Mouse (Mus musculus): ENCODE data around the gene Agtpbp1.

Agtpbp1 gene

DNA sequence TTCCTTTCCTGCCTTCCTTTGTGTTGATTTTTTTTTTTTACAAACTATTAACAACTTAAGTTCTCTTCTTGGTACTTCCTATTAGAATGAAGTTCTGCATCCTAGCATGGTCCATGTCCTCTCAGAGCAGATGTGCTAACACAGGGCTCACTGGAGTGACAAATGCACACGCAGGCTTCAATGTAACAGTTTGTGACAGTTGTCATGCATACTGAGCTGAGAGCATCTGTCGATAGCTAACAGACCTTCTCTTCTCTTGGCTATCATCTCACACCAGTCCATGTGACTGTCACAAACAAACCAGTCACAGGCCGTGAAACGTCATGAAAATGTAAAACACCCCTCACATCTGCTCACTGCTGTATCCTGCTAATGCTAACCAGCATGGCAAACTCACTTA lies 50.7 kb downstream of the Agtpbp1 start:
- no peak for DNase-seq (ENCODE audit: low read depth, low spot score)

DNA sequence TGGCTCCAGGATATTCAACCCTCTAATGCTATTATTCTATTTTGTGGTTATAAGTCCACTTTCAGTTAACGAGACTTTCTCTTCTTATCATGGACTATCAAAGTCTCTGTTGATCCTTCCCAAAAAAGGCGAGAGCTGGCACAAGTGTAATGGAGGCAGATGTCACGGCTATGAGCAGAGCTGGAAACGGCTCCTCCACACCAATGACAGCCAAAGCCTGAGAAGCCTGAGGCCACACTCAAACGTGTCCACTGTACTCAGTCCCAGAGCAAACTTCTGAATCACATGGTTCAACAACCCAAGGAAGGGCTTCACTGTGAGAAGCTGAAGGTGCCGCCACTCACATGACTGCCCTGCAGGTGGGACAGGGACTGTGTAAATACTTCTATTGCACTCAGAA lies 51.7 kb downstream of the Agtpbp1 start:
- no peak for DNase-seq (ENCODE audit: low read depth, low spot score)

DNA sequence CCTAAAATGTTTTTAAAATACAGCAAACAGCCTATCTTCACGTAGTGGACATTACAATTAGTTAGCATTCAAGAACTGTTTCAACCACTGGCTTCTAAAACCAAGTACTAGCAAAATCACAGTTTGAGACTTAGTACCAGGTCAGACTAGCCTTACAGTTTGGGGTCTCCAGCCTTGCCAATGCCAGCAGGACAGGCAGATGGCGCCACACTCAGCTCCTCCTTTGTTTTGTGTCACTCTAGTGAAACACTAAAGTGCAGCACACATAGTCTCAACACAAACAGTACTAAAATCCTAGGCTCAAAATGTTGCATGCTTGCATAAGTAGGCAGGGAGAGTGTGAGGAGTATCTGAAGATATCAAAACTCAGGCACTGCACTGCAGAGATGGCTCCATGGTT lies 53.8 kb downstream of the Agtpbp1 start:
- no peak for DNase-seq (ENCODE audit: low read depth, low spot score)

DNA sequence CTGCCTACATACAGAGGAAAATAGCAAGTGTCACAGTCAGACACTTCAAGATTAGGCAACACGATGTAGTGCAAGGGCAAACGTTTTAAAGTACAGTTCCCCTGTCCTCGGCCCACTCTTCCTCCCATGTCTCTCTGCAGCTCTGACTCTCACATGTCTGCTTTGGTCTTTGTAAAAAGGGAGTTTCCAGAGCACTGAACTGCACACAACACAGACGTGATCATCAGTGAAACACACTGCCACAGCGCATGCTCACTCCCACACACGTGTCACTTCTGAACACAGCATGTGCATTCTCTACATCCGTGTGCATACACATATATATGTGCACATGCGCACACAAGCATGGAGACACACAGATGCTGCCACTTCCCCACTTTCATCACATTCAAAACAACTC lies 54.5 kb downstream of the Agtpbp1 start:
- no peak for DNase-seq (ENCODE audit: low read depth, low spot score)

DNA sequence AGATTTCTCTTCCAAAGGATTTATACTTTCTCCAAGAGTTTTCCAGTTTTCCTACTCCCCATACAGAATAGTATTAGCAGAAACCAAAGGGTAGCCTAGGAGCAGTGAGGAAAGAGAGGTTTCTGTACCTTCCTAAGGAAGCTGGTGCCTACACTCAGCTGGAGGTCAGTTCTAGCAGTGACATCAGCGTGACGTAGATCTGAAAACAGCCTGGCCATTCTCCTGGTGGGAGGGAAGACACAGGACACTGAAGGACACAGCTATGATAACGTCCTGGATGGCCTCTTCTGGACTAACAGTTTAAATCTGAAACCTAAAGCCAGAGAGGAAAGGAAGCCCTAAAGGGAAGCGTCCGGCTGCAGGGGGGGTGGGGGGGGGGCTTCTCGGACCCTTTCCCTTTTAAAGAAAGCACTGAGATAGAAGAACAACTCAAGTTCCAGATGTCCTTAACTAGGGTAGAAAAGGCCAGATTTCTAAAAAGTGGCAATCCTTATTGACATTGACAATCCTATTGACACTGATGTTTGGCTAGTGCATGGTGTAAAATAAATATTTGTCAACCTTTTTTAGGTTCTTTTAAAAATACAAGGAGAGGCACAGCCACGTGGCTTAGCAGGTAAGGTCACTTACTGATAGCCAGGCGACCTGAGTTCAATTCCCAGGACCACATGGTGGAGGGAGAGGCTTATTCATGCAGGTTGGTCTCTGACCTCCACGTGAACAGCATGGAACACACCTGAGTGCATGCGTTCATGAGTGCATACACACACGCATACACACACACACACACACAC lies 63.6 kb downstream of the Agtpbp1 start:
- DNase-seq (ENCODE audit: low read depth, low spot score) = no peak

DNA sequence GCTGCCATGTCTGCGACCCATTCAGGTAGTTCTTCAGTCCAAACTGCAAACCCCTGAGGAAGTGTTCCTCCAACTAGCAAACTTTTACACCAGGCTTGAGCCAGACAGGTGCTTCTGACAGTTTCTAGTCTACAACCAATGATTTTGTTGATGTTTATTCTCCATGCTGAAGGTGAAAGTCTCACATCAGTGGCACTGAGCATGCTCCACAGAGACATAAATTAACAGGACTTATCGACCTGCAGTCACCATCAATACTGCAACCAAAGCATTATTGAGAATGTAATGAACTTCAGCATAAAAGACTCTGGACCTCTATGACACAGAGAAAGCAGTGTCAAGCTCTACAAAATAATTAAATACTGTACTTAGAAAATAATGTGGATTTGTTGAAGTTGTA lies 64.2 kb downstream of the Agtpbp1 start:
- no peak for DNase-seq (ENCODE audit: low read depth, low spot score)

DNA sequence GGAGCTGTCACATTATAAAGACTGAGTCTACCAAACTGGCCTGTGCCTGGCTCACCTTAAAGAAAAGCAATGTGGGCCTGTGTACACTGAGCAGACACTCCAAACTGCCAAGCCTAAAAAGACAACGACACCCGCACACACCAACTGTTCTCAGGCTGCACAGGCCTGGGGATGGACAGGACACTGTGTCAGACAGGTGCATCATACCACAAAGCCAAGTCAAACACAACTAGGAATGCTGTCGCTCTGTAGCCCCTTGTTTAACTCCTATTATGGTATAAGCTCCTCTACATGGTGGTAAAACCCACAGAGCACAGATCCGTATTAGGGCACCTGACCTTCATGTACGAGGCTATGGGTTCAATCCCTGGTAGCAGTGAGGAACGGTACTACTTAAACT lies 65.5 kb downstream of the Agtpbp1 start:
- no peak for DNase-seq (ENCODE audit: low read depth, low spot score)

DNA sequence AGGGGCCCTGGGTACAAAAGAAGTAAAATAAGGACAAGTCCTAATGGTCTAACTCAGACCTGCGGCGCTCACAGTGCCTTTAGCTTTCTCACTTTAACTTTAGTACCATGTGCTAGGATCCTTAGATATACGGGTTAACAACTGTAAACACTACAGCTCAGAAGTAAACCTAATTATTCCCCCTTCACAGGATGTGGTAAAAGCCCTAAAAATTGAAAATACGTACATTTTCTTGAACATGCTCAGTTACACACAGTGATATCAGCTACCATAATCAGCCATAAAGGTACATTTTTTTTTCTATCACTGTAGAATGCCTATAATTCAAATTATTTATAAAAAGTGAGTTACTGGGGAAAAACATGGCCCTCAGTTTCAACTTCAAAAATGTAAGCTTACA lies 67.0 kb downstream of the Agtpbp1 start:
- no peak for DNase-seq (ENCODE audit: low read depth, low spot score)

DNA sequence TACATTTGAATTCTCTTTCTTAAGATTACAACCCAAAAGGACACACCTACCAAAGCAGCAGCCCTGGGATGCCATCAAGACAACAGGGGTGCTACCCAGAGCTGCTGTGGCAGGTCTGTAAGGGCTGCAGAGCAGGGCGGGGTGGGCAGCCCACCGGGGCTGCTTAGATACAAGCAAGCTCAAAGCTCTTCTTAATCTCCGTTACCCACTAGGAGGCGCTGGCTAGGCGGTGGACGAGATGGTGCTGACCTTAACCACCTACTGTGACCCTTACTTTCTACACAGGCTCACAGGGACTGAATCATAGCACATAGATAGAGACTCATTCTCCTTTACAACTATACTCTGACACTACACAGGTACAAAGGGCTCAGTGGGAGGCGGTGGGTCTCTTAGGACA lies 70.0 kb downstream of the Agtpbp1 start:
- DNase-seq (ENCODE audit: low read depth, low spot score) = peak; percentile 58

DNA sequence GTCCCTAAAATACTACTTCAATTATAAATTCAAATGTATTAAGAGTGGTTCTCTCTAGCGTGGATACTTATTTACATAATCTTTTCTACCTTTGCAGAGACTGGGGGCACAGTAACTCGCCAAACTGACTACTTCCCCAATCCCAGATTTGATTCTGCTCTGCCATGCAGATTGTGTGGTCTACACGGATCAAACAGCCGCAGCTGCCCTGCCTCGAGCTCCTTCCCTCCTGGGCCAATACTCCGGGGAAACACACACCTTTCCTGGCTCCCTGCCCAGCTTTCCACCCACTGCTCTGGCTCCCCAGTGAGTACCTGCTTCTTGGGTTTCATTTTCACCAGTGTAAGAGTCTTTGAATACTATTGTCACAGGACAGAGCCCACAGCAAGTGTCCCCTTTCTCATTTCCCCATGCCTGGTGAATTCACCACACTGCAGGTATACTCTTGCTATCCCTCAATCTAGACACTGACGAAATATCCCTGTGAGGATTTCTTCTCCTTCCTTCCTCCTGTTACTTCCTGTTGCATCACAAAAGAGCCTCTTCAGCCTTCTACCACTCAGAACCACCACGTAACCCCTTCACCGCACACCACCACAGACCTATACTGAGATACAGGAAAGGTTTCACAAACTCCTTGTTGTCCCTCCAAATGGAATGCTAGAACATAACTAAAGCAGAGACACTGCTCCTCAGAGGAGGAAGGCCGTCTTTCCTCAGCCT lies 75.2 kb downstream of the Agtpbp1 start:
- no peak for DNase-seq (ENCODE audit: low read depth, low spot score)

DNA sequence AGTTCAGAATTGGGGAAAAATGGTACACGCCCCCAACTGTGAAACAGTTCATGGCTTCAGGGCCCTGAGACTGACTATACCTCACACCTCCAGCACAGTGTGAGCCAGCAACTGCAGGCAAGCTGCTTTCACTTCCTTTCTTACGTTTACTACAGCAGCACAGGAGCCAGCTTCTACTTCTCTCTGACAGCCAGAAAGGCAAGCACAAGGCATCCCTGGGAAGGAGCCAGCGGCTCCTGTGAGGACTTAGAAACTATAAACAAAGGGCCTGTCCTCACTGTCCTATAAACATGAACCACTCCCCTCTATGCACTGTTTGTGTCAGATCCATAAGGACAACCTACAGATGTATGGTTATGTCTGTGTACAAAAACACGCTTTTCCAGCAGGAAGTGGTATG lies 76.4 kb downstream of the Agtpbp1 start:
- DNase-seq (ENCODE audit: low read depth, low spot score) = no peak

DNA sequence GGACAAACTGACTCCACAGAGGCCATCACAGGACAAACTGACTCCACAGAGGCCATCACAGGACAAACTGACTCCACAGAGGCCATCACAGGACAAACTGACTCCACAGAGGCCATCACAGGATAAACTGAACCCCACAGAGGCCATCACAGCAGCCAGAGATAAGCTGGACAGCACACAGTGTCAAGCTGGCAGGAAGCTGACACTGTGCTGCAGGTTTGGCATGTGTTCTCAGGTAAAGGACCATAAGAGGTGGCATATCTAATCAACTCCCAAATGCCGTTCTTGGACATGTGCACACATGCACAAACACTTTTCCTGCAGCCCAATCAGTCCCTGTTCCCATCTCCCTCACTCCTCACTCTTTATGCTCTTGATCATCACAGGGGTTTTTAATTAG lies 78.6 kb downstream of the Agtpbp1 start:
- no peak for DNase-seq (ENCODE audit: low read depth, low spot score)

DNA sequence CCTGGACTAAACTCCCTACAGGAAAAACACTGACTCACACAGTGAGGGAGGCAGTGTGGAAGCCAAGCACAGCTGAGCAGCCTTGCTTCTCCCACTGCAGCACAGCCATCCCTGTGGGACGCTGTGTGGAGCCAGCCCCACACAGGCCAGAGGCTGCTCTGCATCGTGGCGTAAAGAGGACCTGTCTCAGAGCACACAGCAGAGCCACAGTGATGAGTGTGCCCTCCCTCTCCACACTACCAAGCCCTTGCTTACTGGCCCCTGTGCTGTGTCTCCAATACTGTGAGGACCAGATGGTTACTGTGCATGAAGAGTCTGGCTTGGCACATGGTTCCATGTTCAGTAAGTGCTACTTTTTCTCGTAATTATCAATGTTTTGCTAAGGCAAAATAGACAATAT lies 79.2 kb downstream of the Agtpbp1 start:
- no peak for DNase-seq (ENCODE audit: low read depth, low spot score)

DNA sequence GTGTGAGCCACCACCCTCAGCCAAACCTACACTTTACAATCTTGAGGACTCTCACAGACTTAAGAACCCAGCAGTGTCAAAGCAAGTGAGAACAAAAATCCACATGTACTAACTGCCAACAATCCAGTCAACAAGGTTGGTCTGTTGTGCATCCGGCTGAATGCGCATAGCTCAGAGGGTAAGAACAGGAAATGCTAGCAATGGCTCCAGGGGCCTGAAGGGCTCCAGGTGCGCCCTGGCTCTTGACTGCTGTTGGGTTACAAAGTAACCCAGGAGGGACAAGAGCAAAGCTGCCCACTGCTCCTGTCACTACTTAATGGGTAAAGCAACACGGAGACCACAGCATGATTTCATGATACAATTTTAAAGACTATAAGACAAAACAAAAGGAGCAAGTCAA lies 81.4 kb downstream of the Agtpbp1 start:
- no peak for DNase-seq (ENCODE audit: low read depth, low spot score)

DNA sequence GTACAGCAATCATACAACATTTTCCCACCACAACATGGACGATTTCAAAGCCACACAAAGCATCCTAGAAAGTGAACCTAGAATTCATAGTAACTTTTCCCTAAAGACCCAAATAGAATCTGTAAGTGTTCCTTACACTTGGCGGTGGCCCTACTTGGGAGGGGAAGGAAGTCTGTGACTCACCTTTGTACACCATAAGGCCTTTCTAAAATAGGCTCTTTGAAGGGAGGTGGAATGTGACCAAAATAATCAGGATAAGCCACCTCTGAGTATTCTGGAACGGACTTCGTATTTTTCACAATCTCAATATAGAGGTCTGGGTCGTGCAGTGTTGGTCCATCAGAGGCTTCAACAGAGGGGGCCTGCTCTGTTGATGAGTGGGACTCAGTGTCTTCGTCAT lies 85.2 kb downstream of the Agtpbp1 start:
- DNase-seq (ENCODE audit: low read depth, low spot score) = no peak

DNA sequence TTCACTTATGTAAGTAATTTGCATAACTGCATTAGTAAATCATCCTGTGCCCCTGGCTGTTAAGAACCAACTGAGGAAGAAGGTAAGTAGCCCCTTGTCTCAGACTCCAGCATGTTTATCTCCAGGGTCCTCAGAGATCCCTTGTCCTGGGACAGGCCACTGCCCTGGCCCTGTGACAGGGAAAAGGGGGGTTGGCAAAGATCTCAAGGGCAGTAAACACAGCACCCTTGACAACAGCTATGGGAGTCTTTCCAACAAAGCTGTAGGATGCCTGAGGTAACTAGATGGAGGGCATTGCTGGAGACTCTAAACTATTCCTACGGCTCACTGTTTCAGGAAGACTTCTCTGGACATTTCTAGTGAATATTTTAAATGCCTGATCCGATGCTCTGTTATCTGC lies 85.7 kb downstream of the Agtpbp1 start:
- DNase-seq (ENCODE audit: low read depth, low spot score) = no peak

DNA sequence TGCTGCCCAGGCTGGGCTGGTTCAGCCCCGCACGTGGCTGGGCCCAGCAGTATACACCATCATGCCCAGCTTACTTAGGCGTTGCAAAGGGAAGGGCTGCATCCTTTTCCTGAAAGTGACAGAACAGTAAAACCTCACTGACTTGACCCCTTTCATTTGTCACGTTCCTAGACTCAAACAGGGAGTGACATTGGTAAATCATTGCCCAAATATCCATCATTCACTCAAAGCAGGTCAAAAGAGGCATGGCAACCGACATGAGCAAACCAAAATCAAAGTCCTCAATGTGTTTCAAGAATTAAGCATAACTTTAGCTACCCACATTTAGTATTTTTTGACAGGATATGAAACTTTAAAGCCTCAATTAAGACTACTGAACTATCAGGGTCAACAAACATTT lies 86.8 kb downstream of the Agtpbp1 start:
- DNase-seq (ENCODE audit: low read depth, low spot score) = no peak

DNA sequence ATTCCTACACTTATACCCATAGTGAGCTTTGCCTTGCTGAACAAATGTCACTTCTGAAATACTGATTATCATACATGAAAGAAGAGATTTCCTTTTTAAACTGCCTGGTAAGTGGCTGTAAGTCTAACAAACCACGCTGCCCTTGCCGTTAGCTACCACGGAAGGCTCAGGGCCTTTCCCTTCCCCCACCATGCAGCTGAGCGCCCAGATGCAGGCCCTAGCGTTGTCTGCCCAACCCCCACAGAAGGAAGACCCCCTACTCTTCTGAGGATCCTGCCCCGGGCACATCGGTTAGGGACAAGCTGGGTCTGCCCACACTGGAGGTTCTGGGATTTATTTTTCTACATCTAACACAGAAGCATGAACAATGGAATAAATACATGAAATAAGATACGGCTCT lies 89.2 kb downstream of the Agtpbp1 start:
- DNase-seq (ENCODE audit: low read depth, low spot score) = peak; percentile 37

DNA sequence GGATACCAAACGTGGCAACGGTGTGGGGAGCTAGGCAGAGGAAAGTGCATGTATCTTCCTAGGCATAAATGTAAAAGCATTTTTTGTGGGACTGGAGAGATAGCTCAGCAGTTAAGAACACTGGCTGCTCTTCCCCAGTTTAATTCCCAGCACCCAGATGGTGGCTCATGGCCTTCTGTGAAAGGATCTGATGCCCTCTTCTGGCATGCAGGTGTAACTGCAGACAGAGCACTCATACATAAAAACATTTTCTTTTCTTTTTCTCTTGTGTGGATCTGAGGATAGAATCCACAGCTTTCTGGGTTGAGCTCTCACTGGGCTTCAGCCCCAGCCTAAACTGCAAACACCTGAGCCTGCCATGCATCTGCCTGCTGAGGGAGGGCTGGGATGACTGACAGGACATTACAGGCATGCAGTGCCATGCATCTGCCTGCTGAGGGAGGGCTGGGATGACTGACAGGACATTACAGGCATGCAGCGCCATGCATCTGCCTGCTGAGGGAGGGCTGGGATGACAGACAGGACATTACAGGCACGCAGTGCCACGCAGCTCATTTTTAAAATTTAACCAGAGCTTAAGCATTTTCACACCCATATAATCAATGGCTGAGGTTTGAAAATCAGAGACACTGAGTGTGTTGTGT lies 90.3 kb downstream of the Agtpbp1 start:
- DNase-seq (ENCODE audit: low read depth, low spot score) = no peak

DNA sequence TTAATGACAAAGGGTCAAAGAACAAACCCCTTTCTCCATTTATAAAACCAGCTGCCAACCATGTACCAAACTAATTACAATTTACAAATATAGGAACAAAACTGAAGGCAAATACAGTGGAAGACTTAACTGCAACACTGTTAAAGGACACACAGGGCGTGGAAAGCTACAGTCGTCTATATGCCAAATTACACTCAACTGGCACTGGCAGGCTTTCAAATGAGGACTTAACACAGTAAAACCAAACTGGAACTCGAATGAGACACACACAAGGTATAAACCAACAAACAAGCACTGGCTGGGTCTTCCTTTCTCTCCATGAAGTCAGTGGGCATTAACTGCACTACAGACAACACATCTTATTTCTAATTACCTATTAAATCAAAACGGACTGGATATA lies 94.3 kb downstream of the Agtpbp1 start:
- no peak for DNase-seq (ENCODE audit: low read depth, low spot score)

DNA sequence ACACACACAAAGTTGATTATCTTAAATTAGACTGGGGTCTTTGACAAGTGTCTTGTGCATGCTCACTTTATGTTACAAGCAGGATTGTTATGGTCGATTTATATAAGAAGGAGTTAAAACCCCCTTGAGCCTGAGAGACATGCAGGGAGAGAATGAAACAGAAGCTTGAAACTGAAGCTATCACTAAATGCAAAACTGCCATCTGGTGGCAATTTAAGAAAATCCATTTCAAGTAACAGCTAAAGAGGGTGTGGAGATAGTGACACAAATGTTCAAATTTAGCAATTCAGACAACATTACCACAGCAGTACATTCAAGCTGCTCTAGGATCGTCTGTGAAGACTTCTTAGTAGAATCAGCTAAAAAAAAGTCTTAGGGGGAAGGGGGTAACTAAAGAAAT lies 95.9 kb downstream of the Agtpbp1 start:
- DNase-seq (ENCODE audit: low read depth, low spot score) = no peak

DNA sequence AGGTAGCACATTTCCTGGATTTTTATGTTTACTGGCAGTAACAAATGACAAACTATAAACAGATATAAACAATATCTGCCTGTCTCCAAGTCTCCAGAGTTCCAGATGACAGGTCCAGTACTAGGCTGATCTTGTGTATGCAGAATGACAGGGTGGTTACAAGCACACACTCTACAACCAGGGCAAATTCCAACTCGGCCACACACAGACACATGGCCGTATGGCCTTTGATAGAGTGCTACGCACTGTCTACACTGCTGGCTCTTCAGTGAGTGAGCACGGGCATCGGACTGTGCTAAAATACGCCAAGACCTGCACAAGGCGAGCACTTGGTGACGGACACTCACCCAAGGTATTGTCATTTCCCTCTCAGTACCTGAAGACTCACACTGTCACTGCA lies 97.7 kb downstream of the Agtpbp1 start:
- DNase-seq (ENCODE audit: low read depth, low spot score) = no peak

DNA sequence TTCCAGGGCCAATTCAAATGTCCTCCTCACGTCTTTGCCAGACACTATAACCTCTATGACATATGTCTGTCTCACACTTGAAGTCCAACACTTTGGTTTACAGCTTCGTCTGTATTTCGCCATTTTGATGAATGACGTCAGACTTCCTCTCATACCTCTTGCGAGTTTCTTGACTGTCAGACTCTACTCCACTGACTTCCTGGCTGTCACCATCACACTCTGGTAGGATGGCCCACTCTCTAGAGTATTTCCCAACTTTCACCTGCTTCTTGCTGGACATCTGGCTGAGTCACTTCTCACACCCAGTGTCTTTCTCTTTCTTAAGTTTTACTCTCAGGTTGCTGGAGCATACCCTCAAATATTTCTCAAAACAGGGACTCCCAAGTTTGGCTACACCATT lies 98.8 kb downstream of the Agtpbp1 start:
- DNase-seq (ENCODE audit: low read depth, low spot score) = no peak
